Mouse (Mus musculus) kidney, adult 8-10 months (tissue): Measurements from ENCODE around the gene Cactin.
A peak's percentile ranks its signal among the peaks of the same experiment; 100 is the strongest.

Source experiments
- DNase-seq, 2 experiments: peaks; one replicate each; pipeline ENCODE4 v3.0.0; 2022

The Cactin gene

DNA sequence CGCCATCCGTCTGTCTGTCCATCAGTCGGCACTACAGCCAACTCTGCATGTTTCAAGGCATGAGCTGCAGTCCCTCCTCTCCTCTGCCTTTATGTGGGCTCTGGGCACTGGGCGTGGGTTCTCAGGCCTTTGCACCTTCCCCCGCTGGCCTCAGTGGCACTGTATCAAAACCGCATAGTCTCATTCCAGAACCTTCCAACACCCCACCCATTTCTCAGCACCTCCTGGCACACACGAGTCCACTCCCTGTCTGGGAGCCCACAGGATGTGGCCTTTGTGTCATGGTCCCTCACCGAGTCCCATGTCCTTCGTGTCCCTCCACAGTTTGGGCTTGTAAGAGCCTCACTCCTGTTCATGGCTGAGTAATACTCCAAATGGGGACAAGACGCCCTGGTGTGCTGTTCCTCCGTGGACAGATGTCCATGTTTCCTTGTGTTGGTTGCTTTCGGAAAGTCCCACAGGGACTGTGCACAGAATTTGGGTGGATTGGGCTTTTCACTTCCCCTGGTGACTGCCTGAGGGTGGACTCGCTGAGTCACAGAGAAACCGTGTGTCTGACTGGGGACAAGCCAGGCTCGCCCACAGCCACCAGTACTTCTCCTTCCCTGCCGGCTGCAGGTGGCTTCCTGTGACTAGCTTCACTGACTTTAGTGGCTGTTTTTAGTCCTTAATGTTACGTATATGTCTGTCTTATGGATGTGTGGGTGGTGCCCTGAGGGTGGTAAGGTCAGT, 22.4 kb upstream of the Cactin start:
- DNase-seq = no peak

GRCm38 (mm10) chr10:81299585-81300351, 21.1 kb upstream of the Cactin start:
- peak; percentile 75 to 79 for DNase-seq

GRCm38 (mm10) chr10:81300352-81300907, 20.5 kb upstream of the Cactin start:
- DNase-seq = peak; percentile 80 to 87

DNA sequence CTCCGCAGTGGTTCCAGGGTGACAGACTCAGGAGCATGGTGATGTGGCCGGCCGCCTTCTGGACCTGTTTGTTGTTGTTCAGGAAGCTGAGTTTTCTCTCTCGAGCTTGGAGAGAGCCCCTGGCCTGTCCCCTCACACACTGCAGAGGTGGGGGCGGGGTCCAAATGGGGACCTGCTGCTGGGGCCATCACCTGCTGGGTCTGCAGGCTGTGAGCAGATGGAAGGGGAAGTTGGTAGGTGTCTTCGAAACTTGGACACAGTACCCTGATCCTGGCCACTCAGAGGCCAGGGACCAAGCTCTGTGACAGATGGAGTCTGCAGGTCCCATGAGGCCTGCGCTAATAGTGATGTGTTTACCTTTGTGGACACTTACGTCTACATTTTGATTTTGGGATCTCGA, 19.6 kb upstream of the Cactin start:
- no peak for DNase-seq

DNA sequence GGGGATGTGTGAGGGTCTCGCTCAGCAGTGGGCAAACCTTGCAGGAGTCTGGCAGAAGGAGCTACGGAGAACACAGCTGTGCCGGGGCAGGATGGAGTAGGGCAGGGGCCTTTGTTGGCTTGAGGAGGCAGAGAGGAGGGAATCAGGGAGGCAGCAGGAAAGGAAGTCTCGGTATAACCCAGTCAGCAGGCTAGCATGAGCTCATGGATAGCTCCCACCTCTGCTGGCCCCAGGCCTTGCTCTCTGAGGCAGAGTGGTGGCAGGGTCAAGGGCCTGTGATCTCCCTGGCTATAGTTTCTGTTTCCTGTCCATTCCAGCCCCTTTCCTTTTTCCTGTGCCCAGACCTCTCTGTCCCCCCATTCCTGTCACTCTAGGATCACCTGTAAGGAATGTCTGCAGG, 18.6 kb upstream of the Cactin start:
- DNase-seq = no peak

DNA sequence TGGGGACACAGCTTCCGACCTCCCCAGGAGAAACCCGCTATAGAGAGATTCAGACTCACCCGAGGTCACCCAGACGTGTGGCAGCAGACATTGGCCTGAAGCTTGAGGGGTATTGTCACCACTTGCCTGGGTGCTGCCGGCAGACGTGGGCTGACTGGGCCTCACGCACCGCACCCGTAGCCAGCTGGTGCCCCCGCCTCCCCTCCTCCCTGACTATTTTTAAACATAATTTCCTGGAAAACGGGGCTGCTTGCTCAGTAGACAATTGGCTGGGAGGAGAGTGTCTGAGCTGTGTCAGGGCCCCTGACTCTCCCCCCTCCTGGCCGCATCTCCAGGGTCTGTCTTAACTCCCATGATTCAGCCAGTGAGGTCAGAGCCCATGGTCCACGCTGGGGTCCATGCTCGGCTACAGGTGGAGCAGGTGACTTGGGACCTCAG, 18.1 kb upstream of the Cactin start:
- DNase-seq = no peak

DNA sequence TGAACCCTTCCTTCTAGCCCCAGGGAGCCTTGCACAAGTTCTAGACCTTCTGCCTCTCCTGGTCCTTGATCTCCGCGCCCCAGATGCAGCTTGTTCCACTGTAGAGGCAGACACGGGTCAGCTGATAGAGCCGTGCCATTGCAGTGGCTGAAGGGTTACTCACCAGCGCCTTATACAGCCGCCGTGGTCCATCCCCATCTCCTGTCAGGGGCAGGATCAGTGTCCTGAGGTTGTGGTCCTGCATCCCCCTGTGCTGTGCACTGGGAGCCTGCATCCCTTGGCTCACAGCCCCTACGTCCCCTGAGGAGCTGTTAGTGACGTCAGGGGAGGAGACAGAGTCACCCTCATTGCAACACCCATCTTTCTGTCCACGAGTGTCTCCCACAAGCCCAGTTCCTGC, 17.6 kb upstream of the Cactin start:
- DNase-seq = no peak

- DNase-seq = no peak
These were observed 17.1 kb upstream of the Cactin start for GRCm38 (mm10) chr10:81303761-81304160.

DNA sequence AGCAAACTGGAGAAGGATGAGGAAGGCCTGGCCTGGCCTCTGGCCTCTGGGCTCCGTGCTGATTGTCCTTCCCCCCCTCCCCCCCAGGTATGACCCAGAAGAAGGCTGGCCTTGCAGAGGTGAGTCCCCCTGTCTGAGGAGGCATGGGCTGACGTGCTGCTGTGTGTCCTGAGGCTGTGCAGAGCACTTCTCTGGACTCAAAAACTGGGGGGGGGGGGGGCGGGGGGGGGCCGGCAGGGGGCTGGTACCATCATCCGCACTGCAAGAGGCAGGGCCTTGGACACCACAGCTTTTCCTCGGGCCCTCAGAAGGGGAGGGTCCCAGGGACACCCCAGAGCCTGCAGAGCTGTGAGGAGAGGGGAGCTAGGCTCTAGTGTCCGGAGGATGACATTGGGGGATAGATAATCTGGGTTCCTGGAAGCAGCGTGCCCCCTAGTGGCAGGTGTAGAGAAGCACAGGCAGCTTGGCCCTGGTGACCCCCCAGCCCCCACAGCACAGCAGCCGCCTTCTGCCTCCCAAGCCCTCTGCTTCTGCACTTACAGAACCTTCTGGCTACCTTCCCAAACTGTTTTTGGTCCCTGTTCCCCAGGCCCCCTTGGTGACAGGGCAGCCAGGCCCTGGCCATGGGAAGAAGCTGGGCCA, 16.2 kb upstream of the Cactin start:
- DNase-seq = no peak

- no peak for DNase-seq
These were observed 15.2 kb upstream of the Cactin start for GRCm38 (mm10) chr10:81305663-81306062.

GRCm38 (mm10) chr10:81306173-81306668, 14.7 kb upstream of the Cactin start:
- no peak for DNase-seq

DNA sequence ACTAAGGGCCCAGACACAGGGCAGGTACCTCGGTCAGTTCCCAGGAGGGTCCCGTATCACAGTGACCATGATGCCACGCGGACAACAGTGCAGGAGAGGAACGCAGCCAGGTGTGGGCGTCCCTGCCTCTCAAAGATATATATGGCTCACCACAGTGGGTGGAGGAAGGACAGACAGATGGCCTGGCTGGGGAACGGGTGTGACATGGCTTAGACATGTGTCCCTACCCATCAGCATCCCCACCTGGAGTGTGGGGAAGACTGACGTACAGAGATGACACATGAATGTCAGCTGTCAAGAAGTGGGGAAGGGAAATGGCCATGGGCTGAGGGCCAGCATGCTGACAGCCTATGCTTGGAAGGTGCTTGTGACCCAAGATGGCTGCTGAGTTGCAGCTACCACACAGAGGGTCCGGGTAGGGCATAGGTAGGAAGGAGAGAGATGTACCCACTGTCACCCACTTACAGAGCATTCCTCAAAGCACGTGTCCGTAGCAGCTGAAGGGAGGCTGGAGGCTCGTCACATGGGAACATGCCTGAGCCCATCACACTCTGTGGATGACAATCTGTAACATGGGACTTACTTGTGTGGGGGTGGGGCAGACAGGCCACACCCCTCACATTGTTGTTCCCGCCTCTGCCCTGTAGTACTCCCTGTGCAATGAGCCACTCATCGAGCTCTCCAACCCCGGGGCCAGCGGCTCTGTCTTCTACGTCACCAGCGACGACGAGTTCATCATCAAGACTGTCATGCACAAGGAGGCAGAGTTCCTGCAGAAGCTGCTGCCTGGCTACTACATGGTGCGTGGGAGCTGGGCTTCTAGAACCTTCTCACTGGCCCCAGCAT, 13.8 kb upstream of the Cactin start:
- no peak for DNase-seq

DNA sequence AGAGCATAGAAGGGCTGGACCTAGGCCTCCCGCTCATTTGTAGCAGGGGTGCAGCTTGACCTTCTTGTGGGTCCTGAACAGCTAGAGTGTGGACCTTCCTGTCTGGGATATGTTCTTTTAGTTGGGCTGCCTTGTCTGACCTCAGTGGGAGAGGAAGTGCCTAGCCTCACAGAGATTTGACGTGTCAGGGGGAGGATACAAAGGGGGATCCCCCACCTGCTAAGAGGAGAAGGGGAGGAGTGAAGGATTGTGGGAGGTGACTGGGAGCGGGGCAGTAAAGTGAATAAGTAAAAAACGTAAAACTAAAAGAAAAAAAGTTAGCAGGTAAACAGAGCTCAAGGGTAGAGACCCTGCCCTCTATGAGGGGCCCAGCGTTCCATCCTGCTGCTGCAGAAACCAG, 11.3 kb upstream of the Cactin start:
- DNase-seq = no peak

DNA sequence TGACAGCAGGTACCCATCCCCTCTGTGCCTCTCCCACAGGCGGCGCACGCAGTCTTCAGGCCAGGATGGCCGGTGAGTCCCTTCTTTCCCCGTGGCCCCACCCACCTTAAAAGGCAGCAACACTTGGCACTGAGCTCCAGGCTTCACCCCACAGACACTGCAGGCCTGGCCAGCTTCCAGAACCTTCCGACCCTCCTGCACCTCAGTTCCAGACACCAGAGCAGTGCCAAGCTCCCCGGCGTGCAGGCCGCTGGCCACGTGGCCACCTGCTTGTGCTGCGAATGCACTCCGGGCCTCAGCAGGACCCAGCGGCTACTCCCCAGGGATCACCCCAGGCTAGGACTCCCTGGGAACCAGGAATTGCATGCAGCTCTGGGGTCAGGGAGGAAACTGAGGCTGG, 7.3 kb upstream of the Cactin start:
- no peak for DNase-seq

DNA sequence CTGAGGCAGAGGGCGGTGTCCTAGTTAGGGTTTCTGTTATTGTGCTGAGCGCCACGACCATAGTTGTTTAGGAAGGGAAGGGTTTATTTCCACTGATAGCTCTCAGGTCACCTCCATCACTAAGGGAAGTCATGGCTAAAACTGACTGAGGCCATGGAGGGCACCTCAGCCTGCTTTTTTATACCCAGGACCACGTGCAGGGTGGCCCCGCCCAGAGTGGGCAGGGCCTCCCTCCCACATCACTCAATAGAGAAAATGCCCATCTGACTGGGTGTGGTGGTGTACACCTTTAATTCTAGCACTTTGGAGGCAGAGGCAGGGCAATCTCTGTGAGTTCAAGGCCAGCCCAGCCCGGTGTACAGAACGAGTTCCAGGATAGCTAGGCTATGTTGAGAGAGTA, 6.7 kb upstream of the Cactin start:
- no peak for DNase-seq

DNA sequence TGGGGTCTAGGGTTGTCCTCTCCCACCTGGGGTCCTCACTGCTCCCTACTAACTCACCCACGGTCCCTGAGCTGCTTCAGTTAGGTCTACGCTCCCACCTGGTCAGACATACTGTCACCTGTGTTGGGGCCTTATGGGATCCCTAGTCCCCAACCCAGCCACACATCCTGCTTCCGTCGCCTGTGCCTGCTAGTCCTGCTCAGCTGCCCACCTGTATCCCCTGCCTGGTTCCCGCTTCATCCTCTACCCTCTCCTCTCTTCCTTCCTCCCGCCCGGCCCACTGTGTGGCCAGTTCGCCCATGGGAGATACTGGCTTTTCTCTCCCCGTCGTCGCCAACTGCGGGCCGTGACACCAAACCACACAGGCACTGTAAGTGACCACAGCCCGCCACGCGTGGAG, 5.3 kb upstream of the Cactin start:
- no peak for DNase-seq

DNA sequence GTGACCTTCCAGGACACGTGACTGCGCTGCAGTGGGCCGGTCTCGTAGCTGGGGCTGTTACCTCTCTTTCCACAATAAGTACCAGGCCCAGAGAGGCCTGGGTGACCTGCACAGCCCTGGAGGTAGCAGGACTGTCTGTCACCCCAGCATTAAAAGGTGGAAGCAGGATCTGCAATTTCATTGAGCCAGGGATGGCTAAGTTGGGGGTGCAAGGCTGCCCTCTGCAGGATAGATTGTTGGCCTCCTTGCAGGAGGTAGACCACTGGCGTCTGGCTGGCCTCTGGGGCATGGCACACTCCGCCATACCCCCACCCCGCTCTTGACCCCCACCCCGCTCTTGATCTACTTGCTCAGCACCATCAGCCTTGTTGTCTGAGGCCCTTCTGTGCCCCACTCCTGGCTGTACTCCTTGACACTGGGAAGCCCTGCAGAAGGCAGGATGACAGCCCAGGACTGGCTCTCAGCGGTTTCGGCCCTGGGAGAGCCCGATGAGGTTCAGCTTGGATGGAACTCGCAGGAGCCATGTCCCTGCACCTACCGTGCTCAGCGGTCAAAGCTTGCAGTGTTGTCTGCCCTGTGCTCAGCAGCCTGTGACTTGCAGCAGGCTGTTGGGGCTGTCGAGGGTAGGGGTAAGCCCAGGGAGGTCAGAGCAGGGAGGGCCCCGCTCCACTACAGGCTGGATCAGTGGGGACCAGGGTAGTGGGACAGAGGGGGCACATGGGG, 4.4 kb upstream of the Cactin start:
- DNase-seq = no peak

- peak; percentile 53 to 84 for DNase-seq
These were observed 3.6 kb upstream of the Cactin start for GRCm38 (mm10) chr10:81317273-81317672.

DNA sequence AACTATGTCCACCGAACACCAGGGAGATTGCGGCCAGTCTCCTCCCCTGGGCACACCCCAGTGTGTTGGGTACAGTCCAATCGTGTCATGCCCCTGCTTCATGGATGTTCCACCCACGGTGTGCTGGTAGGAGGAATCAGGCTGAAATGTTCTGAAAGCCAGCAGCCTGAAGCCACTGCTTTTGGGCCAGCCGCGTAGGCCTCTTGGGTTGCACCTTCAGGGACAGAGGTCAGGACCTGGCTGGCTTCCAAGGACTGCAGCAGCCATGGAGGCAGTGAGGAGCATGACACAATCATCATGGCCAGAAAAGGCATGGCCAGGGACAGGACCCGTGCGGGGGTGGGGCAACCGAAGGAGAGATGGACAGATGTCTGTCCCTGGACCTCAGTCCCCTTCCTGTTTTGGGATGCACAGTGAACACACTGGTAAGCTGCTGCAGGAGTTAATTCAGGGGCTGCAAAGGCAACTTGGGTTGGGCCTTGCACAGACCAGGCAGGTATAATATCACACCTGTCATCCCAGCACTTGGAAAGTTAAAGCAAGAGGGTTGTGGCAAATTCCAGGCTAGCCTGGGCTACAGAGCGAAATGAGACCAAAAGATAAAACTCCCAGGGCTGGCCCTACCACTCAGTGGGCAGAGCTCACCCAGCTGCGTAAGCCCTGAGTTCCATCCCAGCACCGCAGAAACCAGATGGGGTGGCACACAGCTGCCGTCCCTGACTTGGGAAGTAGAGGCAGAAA, 2.1 kb upstream of the Cactin start:
- DNase-seq = no peak

DNA sequence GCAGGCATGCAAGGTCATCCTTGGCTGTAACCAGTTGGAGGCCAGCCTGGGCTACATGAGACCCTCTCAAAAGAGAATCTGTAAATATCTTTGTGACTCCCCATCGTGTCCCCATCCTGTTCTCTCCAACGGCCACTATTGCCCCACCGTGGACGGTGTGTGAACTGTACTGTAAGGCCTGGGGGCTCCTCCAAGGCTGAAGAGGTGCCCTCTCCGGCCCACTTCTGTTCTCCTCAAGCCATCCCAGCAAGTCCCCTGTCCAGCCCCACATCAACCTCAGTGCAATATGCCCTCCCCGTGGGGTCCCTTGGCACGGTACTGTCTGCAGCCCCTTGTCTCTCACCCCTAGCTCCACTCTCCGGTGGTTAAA, 1.6 kb upstream of the Cactin start:
- DNase-seq = no peak
